ENCODE assay signal across 12 mouse cellular contexts in genomic region chr13:19195456-19195855, GRCm38 (mm10).
"Had no signal": no experiment of that assay in that cellular context is flagged by ENCODE, and none has a peak within 500 bp of the region (broad histone marks: within the 10 kb centered on the region; RNA-seq: fewer than 3 reads in every experiment).

No protein-coding gene starts in this region.

- DNase-seq: lung, embryonic 14.5 days; lung, postnatal 4 days; midbrain, embryonic 14.5 days; retina, postnatal 1 day; right cerebral cortex, adult 18-20 months; right cerebral cortex, postnatal 25 days; right cerebral cortex, postnatal 4 days; spleen, adult 18-20 months; thymus, adult 2 months; thymus, postnatal 25 days; thymus, postnatal 4 days had no signal

- ATAC-seq: midbrain, embryonic 16.5 days had no signal
